Mouse (Mus musculus) Patski (cell line): ENCODE measurements around the gene Rasgrf2. TPM values are rescaled to one million over a fixed set of nuclear protein-coding genes. Genes with fewer than 3 reads are reported as not detected.

Experiments
- ATAC-seq: fragments of 100-300 bp; one replicate; pipeline ENCODE4 v1.8.0; 2021
- CTCF ChIA-PET: fragments of 350-600 bp; sonication (Branson Sonifier 250); formaldehyde crosslinking; loops from one replicate; lab custom pipeline; 2022; ENCODE audit warnings: inconsistent platforms; lab: Charles Lee
- POLR2A ChIA-PET: fragments of 350-600 bp; sonication (Branson Sonifier 250); formaldehyde crosslinking; loops from one replicate; lab custom pipeline; 2022; ENCODE audit warnings: antibody characterized with exemption, inconsistent platforms; lab: Charles Lee
- DNase-seq: peaks from one replicate; pipeline ENCODE4 v3.0.0-alpha.2; 2011; ENCODE audit warnings: low read depth, low spot score
- H3K27me3 ChIP-seq: fragments of 371-371 bp; one replicate; pipeline ENCODE4 v1.5.1; 2021
- CTCF ChIP-seq: fragments of 100-300 bp; IDR thresholded peaks from one replicate; pipeline ENCODE4 v1.5.1; 2021
- in situ Hi-C: fragments of 300-500 bp; cut with MboI; formaldehyde crosslinking; loops from 3 replicates; pipeline ENCODE4 v1.11.1; 2018; ENCODE audit warnings: low pct_unique_long_range_greater_than_20kb, mixed read lengths
- polyA plus RNA-seq: library from polyadenylated mRNA; unstranded; gene quantifications from one replicate; pipeline ENCODE4 v1.2.3, GENCODE M21; 2021

Gene Rasgrf2
- polyA plus RNA-seq, 1 experiment from 2014 or later = 0.05 TPM

GRCm38 (mm10) chr13:91868577-91868976 lies 262.9 kb downstream of the Rasgrf2 start:
- CTCF ChIA-PET = interaction anchor here (1.6 to 1.7 kb wide), 2 partner anchors 9 to 12 kb away, joined by 3 to 4 read pairs; no protein-coding TSS in a partner anchor
- TF ChIP-seq CTCF = no peak
- ATAC-seq = no peak
- H3K27me3 ChIP-seq = peaks cover 8% of the 10 kb centered on the region
- in situ Hi-C loops = no loop called here
- DNase-seq = no peak
- POLR2A ChIA-PET = interaction anchor here (0.6 kb wide), 1 partner anchor 465 kb away, joined by 3 read pairs; no protein-coding TSS in a partner anchor

GRCm38 (mm10) chr13:91858835-91859234 lies 272.6 kb downstream of the Rasgrf2 start:
- H3K27me3 ChIP-seq = peaks cover 10% of the 10 kb centered on the region

GRCm38 (mm10) chr13:91857427-91857826 lies 274.0 kb downstream of the Rasgrf2 start:
- DNase-seq (no peak), ATAC-seq (no peak)
- in situ Hi-C loops = no loop called here
- CTCF ChIA-PET = no interaction called here
- peaks cover 9% of the 10 kb centered on the region for H3K27me3 ChIP-seq
- no peak for TF ChIP-seq CTCF
- POLR2A ChIA-PET = no interaction called here

More at GRCm38 (mm10) chr13:91858835-91859234, 272.6 kb downstream of the Rasgrf2 start:
- in situ Hi-C loops = no loop called here
- peak; percentile 57 for TF ChIP-seq CTCF
- DNase-seq (no peak), ATAC-seq (no peak)
- CTCF ChIA-PET = interaction anchor here (0.8 kb wide), 1 partner anchor 11 kb away, joined by 4 read pairs; no protein-coding TSS in a partner anchor
- POLR2A ChIA-PET = no interaction called here

GRCm38 (mm10) chr13:91854412-91854811 lies 277.0 kb downstream of the Rasgrf2 start:
- no peak for ATAC-seq
- CTCF ChIA-PET = no interaction called here
- TF ChIP-seq CTCF = no peak

More at GRCm38 (mm10) chr13:91854412-91854811, 277.0 kb downstream of the Rasgrf2 start:
- H3K27me3 ChIP-seq = no peaks in the 10 kb centered on the region
- in situ Hi-C loops = no loop called here
- POLR2A ChIA-PET = no interaction called here
- DNase-seq = no peak

Other genes starting within 250 kb of the Rasgrf2 start
- not detected for gene Gm20379, start 174.3 kb upstream of the Rasgrf2 start, polyA plus RNA-seq
- 7.8 TPM for gene Dhfr, start 223.1 kb upstream of the Rasgrf2 start, polyA plus RNA-seq
- gene Msh3, start 223.3 kb upstream of the Rasgrf2 start, polyA plus RNA-seq = 19.0 TPM